Mouse (Mus musculus): Measurements from ENCODE around the gene Zfp408.

The Zfp408 gene

GRCm38 (mm10) chr2:91652863-91653262 is 3.3 kb upstream of the Zfp408 start:
- in situ Hi-C loops (cut with MboI, MseI) = loop anchor here in 1 of 2 experiments (25.0 kb wide), 1 partner anchor 1259 kb away; the partner anchor contains the start of gene Syt13

GRCm38 (mm10) chr2:91651458-91652258 is 2.1 kb upstream of the Zfp408 start:
- in situ Hi-C loops (cut with MboI, MseI) = loop anchor here in 1 of 2 experiments (25.0 kb wide), 1 partner anchor 1261 kb away; the partner anchor contains the start of gene Syt13

DNA sequence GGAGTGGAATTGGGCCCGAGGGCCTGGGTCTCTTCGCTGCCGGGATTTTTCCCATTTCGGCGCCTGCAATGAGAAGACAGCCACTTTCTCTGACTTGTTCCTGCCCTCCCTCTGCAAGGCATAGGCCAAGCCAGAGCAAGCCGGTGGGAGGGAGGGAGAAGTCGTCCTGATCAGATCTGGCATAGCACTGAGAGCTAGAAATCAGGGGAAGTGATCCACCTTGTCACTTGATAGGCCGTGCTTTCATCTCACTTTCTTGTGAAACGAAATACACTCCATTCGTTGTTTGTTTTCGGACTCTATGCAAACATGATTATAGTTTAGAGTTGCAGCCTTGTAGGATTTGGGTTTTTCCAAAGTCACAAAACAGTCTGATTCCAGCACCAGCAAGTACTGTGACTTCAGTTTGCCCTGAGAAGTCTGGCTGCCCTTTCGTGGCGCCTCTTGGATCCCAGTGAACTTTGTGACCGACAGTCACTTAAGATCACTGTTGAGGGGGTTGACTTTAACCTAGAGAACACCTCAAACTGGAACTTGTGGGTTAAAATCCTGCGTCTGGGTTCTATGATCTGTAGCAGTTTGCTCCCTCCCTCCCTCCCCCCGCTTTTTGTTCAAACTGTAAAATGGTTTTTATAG is 887 bp upstream of the Zfp408 start:
- in situ Hi-C loops (cut with MboI, MseI) = loop anchor here in 1 of 2 experiments (25.0 kb wide), 1 partner anchor 1262 kb away; the partner anchor contains the start of gene Syt13

DNA sequence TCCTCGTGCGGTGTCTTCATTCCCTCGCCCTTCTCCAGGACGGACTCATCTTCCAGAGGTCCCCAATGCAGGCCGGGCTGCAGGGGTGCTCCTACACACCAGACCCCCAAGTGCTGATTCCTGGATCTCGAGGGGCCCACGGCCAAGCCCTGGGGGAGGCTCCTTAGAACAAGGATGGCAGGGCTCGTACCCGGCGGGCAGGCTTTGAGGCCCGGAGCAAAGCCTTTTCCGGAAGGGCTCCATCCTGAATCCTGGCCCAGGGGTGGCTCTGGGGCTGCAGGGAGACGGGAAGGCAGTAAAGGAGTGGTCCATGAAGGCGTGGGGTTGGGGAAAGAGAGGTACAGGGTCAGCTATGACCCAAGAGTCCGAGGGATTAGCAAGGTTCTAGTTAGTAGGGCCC is 439 bp downstream of the Zfp408 start:
- in situ Hi-C loops (cut with MboI, MseI) = loop anchor here in 1 of 2 experiments (5.0 to 25.0 kb wide), 2 partner anchors 42 to 362 kb away; no protein-coding TSS in a partner anchor

GRCm38 (mm10) chr2:91646733-91647132 is 2.9 kb downstream of the Zfp408 start:
- in situ Hi-C loops (cut with MboI, MseI) = loop anchor here in 1 of 2 experiments (5.0 to 25.0 kb wide), 2 partner anchors 39 to 359 kb away; no protein-coding TSS in a partner anchor

GRCm38 (mm10) chr2:91645811-91646210 is 3.8 kb downstream of the Zfp408 start:
- in situ Hi-C loops (cut with MboI, MseI) = loop anchor here in 1 of 2 experiments (5.0 to 25.0 kb wide), 2 partner anchors 39 to 359 kb away; no protein-coding TSS in a partner anchor

GRCm38 (mm10) chr2:91645354-91645753 is 4.2 kb downstream of the Zfp408 start:
- in situ Hi-C loops (cut with MboI, MseI) = loop anchor here in 1 of 2 experiments (5.0 to 25.0 kb wide), 2 partner anchors 38 to 358 kb away; no protein-coding TSS in a partner anchor

DNA sequence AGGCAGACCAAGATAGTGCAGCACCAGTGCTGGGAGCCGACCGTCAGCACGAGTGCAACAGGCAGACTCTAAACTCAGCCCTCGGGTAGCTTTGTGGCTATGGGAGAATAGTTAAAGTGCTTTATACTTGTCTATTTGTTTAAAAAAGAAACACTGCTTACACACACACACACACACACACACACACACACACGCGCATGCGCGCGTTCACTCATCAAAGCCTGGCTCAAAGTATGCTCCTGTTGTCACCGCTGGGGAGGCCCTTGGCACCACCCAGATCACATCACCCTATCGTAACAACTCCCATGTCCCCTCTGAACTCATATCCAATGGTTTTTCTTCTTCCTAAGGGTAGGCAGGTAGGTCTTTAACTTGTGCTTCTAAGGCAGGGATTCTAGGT is 5.6 kb downstream of the Zfp408 start:
- in situ Hi-C loops (cut with MboI, MseI) = loop anchor here in 1 of 2 experiments (25.0 kb wide), 1 partner anchor 357 kb away; no protein-coding TSS in a partner anchor

- in situ Hi-C loops (cut with MboI, MseI) = loop anchor here in 1 of 2 experiments (25.0 kb wide), 1 partner anchor 356 kb away; no protein-coding TSS in a partner anchor
Observed at GRCm38 (mm10) chr2:91642825-91643415, 6.7 kb downstream of the Zfp408 start.

DNA sequence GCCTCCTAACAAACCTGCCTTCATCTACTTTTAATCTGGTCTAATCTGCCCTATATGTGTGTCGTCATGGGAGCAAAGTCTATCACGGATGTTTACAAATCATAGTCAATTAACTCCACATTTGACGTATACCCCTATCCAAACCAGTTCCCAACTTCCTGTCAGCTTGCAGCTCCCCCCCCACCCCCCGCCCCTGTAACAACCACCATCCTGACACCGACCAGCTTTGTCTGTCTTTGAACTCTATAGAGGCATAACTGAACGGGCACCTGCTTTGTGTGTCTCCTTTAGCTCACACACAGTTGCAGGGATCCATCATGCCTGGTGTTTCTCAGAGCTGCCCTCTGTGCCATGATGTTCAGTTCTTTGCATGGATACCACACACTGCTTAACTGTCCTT is 10.7 kb downstream of the Zfp408 start:
- in situ Hi-C loops (cut with MboI, MseI) = loop anchor here in 1 of 2 experiments (25.0 kb wide), 1 partner anchor 352 kb away; no protein-coding TSS in a partner anchor

DNA sequence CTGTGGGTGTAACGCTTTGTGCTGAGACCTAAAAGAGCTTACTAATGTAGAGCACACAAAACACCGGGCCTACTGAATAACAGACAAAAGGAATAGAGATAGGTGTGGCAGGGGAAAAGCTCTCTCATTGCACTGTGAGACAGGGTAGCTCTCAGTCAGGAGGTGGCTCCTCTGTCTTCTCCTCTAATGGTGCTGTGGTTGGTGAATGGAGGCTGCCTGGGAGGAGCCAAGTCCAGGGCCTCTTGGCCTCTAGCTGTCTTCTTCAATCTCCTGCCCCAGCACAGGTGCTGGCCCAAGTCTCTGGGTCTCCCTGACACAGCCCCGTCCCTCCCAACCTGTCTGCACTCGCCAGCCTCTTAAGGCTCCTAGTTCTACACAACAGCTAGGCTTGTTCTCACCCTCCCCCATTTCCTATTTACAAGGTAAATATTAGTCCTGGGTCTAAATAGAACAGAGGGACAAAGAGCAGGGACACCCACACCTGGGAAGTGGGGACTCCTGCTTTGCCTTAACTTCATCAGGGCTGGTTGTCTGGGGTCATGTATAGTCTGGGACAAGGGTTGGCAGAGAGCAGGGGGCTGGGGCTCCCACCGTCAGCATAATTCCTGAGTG is 12.8 kb downstream of the Zfp408 start:
- in situ Hi-C loops (cut with MboI, MseI) = loop anchor here in 1 of 2 experiments (25.0 kb wide), 1 partner anchor 350 kb away; no protein-coding TSS in a partner anchor

GRCm38 (mm10) chr2:91636229-91636628 is 13.4 kb downstream of the Zfp408 start, which contains the start of gene F2:
TSS of gene F2 (minus strand) at chr2:91636414.
- in situ Hi-C loops (cut with MboI, MseI) = loop anchor here in 1 of 2 experiments (25.0 kb wide), 1 partner anchor 349 kb away; no protein-coding TSS in a partner anchor

DNA sequence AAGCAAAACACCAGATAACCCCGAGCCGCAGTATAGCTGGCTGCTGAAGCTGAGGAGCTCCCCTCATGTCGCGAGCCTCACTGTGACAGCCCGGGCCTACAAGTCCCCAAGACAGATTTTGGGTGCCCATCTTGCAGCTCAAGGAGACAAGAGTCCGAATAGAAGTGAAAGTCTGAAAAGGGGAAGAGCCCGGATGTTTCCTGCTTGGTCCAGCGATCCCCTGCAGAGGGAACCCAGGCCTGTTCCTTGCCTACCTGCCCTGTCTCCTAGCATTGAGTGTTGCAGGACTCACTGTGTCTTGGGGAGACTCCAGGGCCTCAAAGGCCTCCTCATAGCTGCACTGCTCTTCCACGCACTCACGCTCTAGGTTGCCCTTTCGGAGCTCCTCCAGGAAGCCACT is 14.1 kb downstream of the Zfp408 start:
- in situ Hi-C loops (cut with MboI, MseI) = loop anchor here in 1 of 2 experiments (25.0 kb wide), 1 partner anchor 348 kb away; no protein-coding TSS in a partner anchor

DNA sequence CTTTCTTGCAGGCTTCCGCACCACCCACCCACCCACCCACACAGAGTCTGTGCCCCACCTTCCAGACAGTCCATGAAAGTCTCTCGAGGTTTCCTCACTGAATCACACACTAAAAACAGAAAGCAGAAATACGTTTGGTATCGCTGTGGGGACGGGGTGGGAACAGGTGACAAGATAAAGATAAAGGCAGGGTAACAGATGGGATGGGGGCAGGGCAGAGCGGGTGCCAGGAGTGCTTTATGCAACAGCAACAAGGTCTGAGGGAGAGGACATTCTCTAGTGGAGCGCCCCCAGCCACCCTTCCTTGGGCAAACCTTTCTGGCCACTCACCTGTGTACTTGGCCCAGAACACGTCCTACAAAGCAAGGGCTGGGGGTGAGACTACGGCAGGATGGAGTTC is 14.8 kb downstream of the Zfp408 start:
- in situ Hi-C loops (cut with MboI, MseI) = loop anchor here in 1 of 2 experiments (25.0 kb wide), 1 partner anchor 348 kb away; no protein-coding TSS in a partner anchor

DNA sequence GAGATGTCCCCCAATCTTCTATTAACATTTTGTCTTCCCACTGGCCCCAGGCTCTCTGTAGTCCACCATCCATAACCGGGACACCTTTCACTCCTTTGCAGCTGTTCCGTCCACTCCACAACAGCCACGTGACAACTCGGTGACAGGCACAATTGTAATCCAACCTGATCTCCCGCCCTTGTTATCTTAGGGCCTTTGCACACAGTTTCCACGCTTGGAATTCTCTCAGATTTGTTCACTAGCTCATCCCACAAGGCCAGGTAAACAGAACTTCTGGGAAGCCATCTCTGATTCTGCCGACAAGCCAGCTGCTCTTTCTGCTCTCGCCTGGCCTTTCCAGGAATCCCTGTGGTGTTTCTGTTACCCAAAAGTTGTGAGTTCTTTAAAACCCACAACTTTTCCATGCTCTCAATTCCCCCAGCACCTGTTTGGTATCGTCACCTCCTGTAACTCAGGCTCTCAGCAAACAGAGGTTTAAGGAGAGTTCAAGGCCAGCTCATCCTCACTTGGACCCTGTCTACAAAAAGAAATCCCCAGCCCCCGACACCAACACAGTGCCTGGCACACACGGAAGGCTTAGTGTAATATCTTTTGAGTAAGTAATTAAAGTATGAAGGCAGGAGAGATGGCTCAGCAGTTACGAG is 16.1 kb downstream of the Zfp408 start:
- in situ Hi-C loops (cut with MboI, MseI) = loop anchor here in 1 of 2 experiments (25.0 kb wide), 1 partner anchor 346 kb away; no protein-coding TSS in a partner anchor

- in situ Hi-C loops (cut with MboI, MseI) = loop anchor here in 1 of 2 experiments (25.0 kb wide), 1 partner anchor 345 kb away; no protein-coding TSS in a partner anchor
Observed at GRCm38 (mm10) chr2:91632316-91632715, 17.3 kb downstream of the Zfp408 start.

DNA sequence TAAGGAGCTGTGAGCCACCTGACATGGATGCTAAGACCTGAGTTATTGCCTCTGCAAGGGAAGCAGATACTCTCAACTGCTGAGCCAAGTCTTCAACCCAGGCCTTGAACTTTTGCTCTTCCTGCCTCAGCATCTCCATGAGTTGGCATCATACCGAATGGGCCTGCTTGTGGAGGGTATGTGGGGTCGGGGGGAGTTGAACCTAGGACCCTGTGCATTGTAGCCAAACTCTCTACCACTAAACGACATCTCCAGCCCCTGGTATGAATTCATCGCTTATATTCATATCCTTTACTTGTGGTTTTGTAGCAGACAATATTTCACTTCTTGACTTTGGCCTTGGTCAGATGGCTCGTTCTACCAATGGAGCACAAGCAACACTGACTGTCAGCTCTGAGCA is 17.8 kb downstream of the Zfp408 start:
- in situ Hi-C loops (cut with MboI, MseI) = loop anchor here in 1 of 2 experiments (25.0 kb wide), 1 partner anchor 345 kb away; no protein-coding TSS in a partner anchor

DNA sequence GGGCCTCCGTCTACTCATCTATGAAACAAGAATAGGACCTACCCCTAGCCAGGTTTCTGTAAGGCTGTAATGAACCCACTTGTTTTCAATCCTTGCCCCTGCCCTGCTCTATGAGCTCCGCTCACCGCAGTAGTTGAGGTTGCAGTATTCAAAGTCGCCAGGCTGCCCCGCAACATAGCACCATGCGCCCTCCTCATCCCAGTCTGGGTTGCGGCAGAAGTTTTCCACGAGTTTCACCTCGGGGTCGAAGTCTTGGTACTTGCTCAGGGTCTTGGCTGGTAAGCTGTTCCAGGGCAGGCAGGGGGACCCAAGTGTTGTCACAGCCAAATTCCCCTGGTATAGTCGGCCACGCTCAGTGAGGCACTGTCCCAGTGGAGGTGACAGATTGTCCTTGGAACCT is 19.2 kb downstream of the Zfp408 start:
- in situ Hi-C loops (cut with MboI, MseI) = loop anchor here in 1 of 2 experiments (25.0 kb wide), 1 partner anchor 343 kb away; no protein-coding TSS in a partner anchor

DNA sequence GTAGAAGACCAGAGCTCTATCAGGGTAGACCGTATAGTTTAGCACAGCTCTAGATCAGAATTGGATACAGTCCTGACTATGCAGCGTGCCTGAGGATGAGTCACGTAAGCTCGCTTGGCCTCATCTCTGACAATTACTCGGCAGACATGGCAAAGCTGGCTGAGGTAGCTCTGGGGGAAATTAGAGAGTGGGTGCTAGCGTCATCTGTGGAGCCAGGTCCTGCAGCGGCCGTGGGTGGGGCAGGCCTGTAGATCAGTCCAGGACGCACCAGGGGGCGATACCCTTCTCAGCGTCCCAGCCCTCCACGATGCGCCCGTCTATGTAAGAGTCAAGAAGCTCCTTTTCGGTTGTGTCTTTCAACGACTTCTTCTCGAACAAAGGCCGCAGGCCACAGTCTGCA is 19.9 kb downstream of the Zfp408 start:
- in situ Hi-C loops (cut with MboI, MseI) = loop anchor here in 1 of 2 experiments (25.0 kb wide), 1 partner anchor 342 kb away; no protein-coding TSS in a partner anchor
